Mouse (Mus musculus): Measurements from ENCODE around the gene Gsap. TPM values are rescaled to one million over a fixed set of nuclear protein-coding genes. Genes with fewer than 3 reads are reported as not detected.
"Not testable (repeated sequence)": the region's sequence is repeated elsewhere in the genome, so short reads cannot be mapped to it uniquely, and the experiment has no call there.

Gsap gene
- polyA plus RNA-seq, 1 experiment from 2014 or later = 0.41 TPM

GRCm38 (mm10) chr5:21328560-21328959, 142.5 kb downstream of the Gsap start:
- WGBS = 70% methylated on average over 1 of the region's 1 CpGs
- Histone ChIP-seq H3K4me3 (no peak overlapping the region), H3K9me3 (replicated peaks) (no peaks in the 10 kb centered on the region), H3K36me3 (no peaks in the 10 kb centered on the region), H3K27me3 (replicated peaks) (no peaks in the 10 kb centered on the region), H3K4me1 (replicated peaks) (peaks cover 44% of the 10 kb centered on the region), H3K27ac (ENCODE audit: poor library complexity, severe bottlenecking) (peak overlapping the region; percentile 100), H3K4me2 (no peak overlapping the region), H3K9ac (no peak overlapping the region)
- no peak for ATAC-seq (ENCODE audit: insufficient number of reproducible peaks, low FRiP score)

GRCm38 (mm10) chr5:21329672-21330665, 143.9 kb downstream of the Gsap start:
- Histone ChIP-seq H3K36me3 (no peaks in the 10 kb centered on the region), H3K9me3 (replicated peaks) (peaks cover 4% of the 10 kb centered on the region; the same call in 1 of the 2 replicates), H3K4me3 (no peak overlapping the region), H3K27ac (ENCODE audit: poor library complexity, severe bottlenecking) (peak overlapping the region; percentile 100), H3K4me1 (replicated peaks) (peaks cover 44% of the 10 kb centered on the region), H3K27me3 (replicated peaks) (no peaks in the 10 kb centered on the region), H3K9ac (peak overlapping the region; percentile 64), H3K4me2 (peak overlapping the region; percentile 51)
- 32% methylated on average over 11 of the region's 11 CpGs for WGBS
- peak; percentile 88 for ATAC-seq (ENCODE audit: insufficient number of reproducible peaks, low FRiP score)

GRCm38 (mm10) chr5:21331656-21332055, 145.6 kb downstream of the Gsap start:
- H3K9ac ChIP-seq = no peak overlapping the region
- H3K4me2 ChIP-seq = no peak overlapping the region
- 40% methylated on average over 5 of the region's 5 CpGs for WGBS

GRCm38 (mm10) chr5:21332119-21332518, 146.1 kb downstream of the Gsap start:
- 69% methylated on average over 1 of the region's 1 CpGs for WGBS
- Histone ChIP-seq H3K9me3 (replicated peaks) (peaks cover 4% of the 10 kb centered on the region; the same call in 1 of the 2 replicates), H3K9ac (no peak overlapping the region), H3K4me3 (no peak overlapping the region), H3K36me3 (no peaks in the 10 kb centered on the region), H3K27me3 (replicated peaks) (no peaks in the 10 kb centered on the region), H3K27ac (ENCODE audit: poor library complexity, severe bottlenecking) (peak overlapping the region; percentile 80), H3K4me1 (replicated peaks) (peaks cover 40% of the 10 kb centered on the region), H3K4me2 (no peak overlapping the region)
- no peak for ATAC-seq (ENCODE audit: insufficient number of reproducible peaks, low FRiP score)

More at GRCm38 (mm10) chr5:21331656-21332055, 145.6 kb downstream of the Gsap start:
- no peaks in the 10 kb centered on the region for H3K36me3 ChIP-seq
- peak; percentile 68; the same call in 1 of the 2 replicates for ATAC-seq (ENCODE audit: insufficient number of reproducible peaks, low FRiP score)
- peak overlapping the region; percentile 80 for H3K27ac ChIP-seq (ENCODE audit: poor library complexity, severe bottlenecking)
- H3K4me3 ChIP-seq = no peak overlapping the region
- H3K9me3 ChIP-seq (replicated peaks) = peaks cover 4% of the 10 kb centered on the region; the same call in 1 of the 2 replicates
- peaks cover 40% of the 10 kb centered on the region for H3K4me1 ChIP-seq (replicated peaks)
- H3K27me3 ChIP-seq (replicated peaks) = no peaks in the 10 kb centered on the region

- H3K9me3 ChIP-seq (replicated peaks); H3K27ac ChIP-seq (ENCODE audit: poor library complexity, severe bottlenecking); H3K9ac ChIP-seq; H3K4me2 ChIP-seq; H3K36me3 ChIP-seq; H3K27me3 ChIP-seq (replicated peaks); H3K4me3 ChIP-seq; H3K4me1 ChIP-seq (replicated peaks); ATAC-seq (ENCODE audit: insufficient number of reproducible peaks, low FRiP score): not testable (repeated sequence)
These were observed 156.2 kb downstream of the Gsap start for GRCm38 (mm10) chr5:21342265-21342664.

- Histone ChIP-seq H3K27ac (ENCODE audit: poor library complexity, severe bottlenecking) (no peak overlapping the region), H3K9ac (no peak overlapping the region), H3K36me3 (no peaks in the 10 kb centered on the region), H3K9me3 (replicated peaks) (no peaks in the 10 kb centered on the region), H3K4me3 (no peak overlapping the region), H3K4me2 (no peak overlapping the region), H3K4me1 (replicated peaks) (peaks cover 5% of the 10 kb centered on the region), H3K27me3 (replicated peaks) (no peaks in the 10 kb centered on the region)
- 68% methylated on average over 7 of the region's 7 CpGs for WGBS
- ATAC-seq (ENCODE audit: insufficient number of reproducible peaks, low FRiP score) = no peak
These were observed 162.3 kb downstream of the Gsap start for GRCm38 (mm10) chr5:21348366-21348765.

GRCm38 (mm10) chr5:21351678-21352077, 165.6 kb downstream of the Gsap start:
- no peak overlapping the region for H3K4me3 ChIP-seq
- H3K9ac ChIP-seq = no peak overlapping the region
- no peak for ATAC-seq (ENCODE audit: insufficient number of reproducible peaks, low FRiP score)
- no peaks in the 10 kb centered on the region for H3K36me3 ChIP-seq
- H3K4me1 ChIP-seq (replicated peaks) = peaks cover 16% of the 10 kb centered on the region
- H3K27me3 ChIP-seq (replicated peaks) = no peaks in the 10 kb centered on the region
- H3K9me3 ChIP-seq (replicated peaks) = no peaks in the 10 kb centered on the region
- no peak overlapping the region for H3K4me2 ChIP-seq
- H3K27ac ChIP-seq (ENCODE audit: poor library complexity, severe bottlenecking) = no peak overlapping the region

GRCm38 (mm10) chr5:21358648-21359047, 172.6 kb downstream of the Gsap start:
- ATAC-seq (ENCODE audit: insufficient number of reproducible peaks, low FRiP score) = no peak
- Histone ChIP-seq H3K27ac (ENCODE audit: poor library complexity, severe bottlenecking) (no peak overlapping the region), H3K4me2 (no peak overlapping the region), H3K27me3 (replicated peaks) (no peaks in the 10 kb centered on the region), H3K9me3 (replicated peaks) (no peaks in the 10 kb centered on the region), H3K4me1 (replicated peaks) (peaks cover 8% of the 10 kb centered on the region; the same call in 1 of the 2 replicates), H3K4me3 (no peak overlapping the region), H3K36me3 (no peaks in the 10 kb centered on the region), H3K9ac (no peak overlapping the region)
- 74% methylated on average over 3 of the region's 3 CpGs for WGBS

- Histone ChIP-seq H3K9ac (no peak overlapping the region), H3K36me3 (no peaks in the 10 kb centered on the region), H3K4me3 (no peak overlapping the region), H3K4me2 (no peak overlapping the region), H3K4me1 (replicated peaks) (no peaks in the 10 kb centered on the region), H3K9me3 (replicated peaks) (no peaks in the 10 kb centered on the region), H3K27ac (ENCODE audit: poor library complexity, severe bottlenecking) (no peak overlapping the region), H3K27me3 (replicated peaks) (no peaks in the 10 kb centered on the region)
- ATAC-seq (ENCODE audit: insufficient number of reproducible peaks, low FRiP score) = no peak
- 71% methylated on average over 3 of the region's 3 CpGs for WGBS
These were observed 177.3 kb downstream of the Gsap start for GRCm38 (mm10) chr5:21363343-21363742.
